Mouse (Mus musculus) small intestine, adult 2 months (tissue): ENCODE data around the gene Hdgf. TPM values are rescaled to one million over a fixed set of nuclear protein-coding genes. Genes with fewer than 3 reads are reported as not detected.

ENCODE experiments used
- H3K27ac ChIP-seq: fragments of 200-500 bp; 2 replicates; pipeline ENCODE4 v1.5.1; 2012; ENCODE audit warnings: low read depth, low read length, control low read depth, inconsistent platforms; ENCODE audit not compliant: insufficient read depth
- H3K27me3 ChIP-seq: fragments of 200-500 bp; 2 replicates; pipeline ENCODE4 v1.6.1; 2012; ENCODE audit warnings: mild to moderate bottlenecking, moderate library complexity, low read length, inconsistent platforms; ENCODE audit not compliant: control insufficient read depth, insufficient read depth
- H3K36me3 ChIP-seq: fragments of 200-500 bp; 2 replicates; pipeline ENCODE4 v1.6.1; 2012; ENCODE audit warnings: mild to moderate bottlenecking, low read length, control low read depth, inconsistent platforms; ENCODE audit not compliant: control insufficient read depth, insufficient read depth
- H3K4me1 ChIP-seq: fragments of 200-500 bp; 2 replicates; pipeline ENCODE4 v1.6.1; 2012; ENCODE audit warnings: low read length, inconsistent platforms, mixed read lengths; ENCODE audit not compliant: control insufficient read depth, insufficient read depth, insufficient read length
- H3K4me3 ChIP-seq: fragments of 200-500 bp; 2 replicates; pipeline ENCODE4 v1.5.1; 2012; ENCODE audit warnings: low read depth, mild to moderate bottlenecking, control low read depth, inconsistent platforms, low read length, moderate library complexity
- CTCF ChIP-seq: fragments of 200-500 bp; IDR thresholded peaks from 2 replicates; pipeline ENCODE4 v1.5.1; 2012; ENCODE audit warnings: low read depth, mild to moderate bottlenecking, control low read depth, inconsistent platforms, low read length, moderate library complexity, mixed read lengths; ENCODE audit not compliant: insufficient replicate concordance, insufficient read length; ENCODE audit errors: extremely low read depth
- POLR2A ChIP-seq: fragments of 200-500 bp; IDR thresholded peaks from 2 replicates; pipeline ENCODE4 v1.6.1; 2012; ENCODE audit warnings: low read depth, mild to moderate bottlenecking, control low read depth, inconsistent platforms, low read length, moderate library complexity
- WGBS: fragments of 180-500 bp; shearing (Covaris S2); methylation state at CpG from one replicate; pipeline ENCODE4 v1.1.7; 2018; 5-methylcytosine and 5-hydroxymethylcytosine counted together
- polyA plus RNA-seq: library from polyadenylated mRNA; depleted of rRNA; stranded (reverse); fragments of >200 nt; gene quantifications from 2 replicates; pipeline ENCODE4 v1.2.3, GENCODE M21; 2012

Hdgf gene
- polyA plus RNA-seq, 1 experiment, result 44.5 TPM

GRCm38 (mm10) chr3:87920270-87920943, 14.3 kb downstream of the Hdgf start:
- Histone ChIP-seq H3K27ac (no peak overlapping the region), H3K36me3 (peaks cover 44% of the 10 kb centered on the region), H3K27me3 (no peaks in the 10 kb centered on the region), H3K4me3 (no peak overlapping the region), H3K4me1 (no peaks in the 10 kb centered on the region; the same call in 1 of the 2 replicates)
- 43% methylated on average over 9 of the region's 9 CpGs for WGBS
- TF ChIP-seq POLR2A (no peak), CTCF (no peak)

- TF ChIP-seq CTCF, result no peak
- TF ChIP-seq POLR2A, result no peak
These were observed 18.9 kb downstream of the Hdgf start for GRCm38 (mm10) chr3:87924996-87925395.

GRCm38 (mm10) chr3:87927452-87927851, 21.3 kb downstream of the Hdgf start:
- Histone ChIP-seq H3K4me1 (peaks cover 9% of the 10 kb centered on the region; the same call in 1 of the 2 replicates), H3K4me3 (no peak overlapping the region), H3K36me3 (peaks cover 48% of the 10 kb centered on the region), H3K27ac (no peak overlapping the region), H3K27me3 (no peaks in the 10 kb centered on the region)
- WGBS, result 86% methylated on average over 5 of the region's 5 CpGs
- TF ChIP-seq POLR2A (no peak), CTCF (no peak)

More at GRCm38 (mm10) chr3:87924996-87925395, 18.9 kb downstream of the Hdgf start:
- Histone ChIP-seq H3K27ac (no peak overlapping the region), H3K36me3 (peaks cover 49% of the 10 kb centered on the region), H3K27me3 (no peaks in the 10 kb centered on the region), H3K4me3 (no peak overlapping the region), H3K4me1 (peaks cover 5% of the 10 kb centered on the region; the same call in 1 of the 2 replicates)
- 86% methylated on average over 7 of the region's 7 CpGs for WGBS

- no peak for TF ChIP-seq CTCF
- no peak for TF ChIP-seq POLR2A
- Histone ChIP-seq H3K27me3 (no peaks in the 10 kb centered on the region), H3K4me3 (peak overlapping the region; percentile 72), H3K4me1 (peaks cover 9% of the 10 kb centered on the region; the same call in 1 of the 2 replicates), H3K36me3 (peaks cover 35% of the 10 kb centered on the region), H3K27ac (peak overlapping the region; percentile 53)
- WGBS, result under 1% methylated on average over 26 of the region's 26 CpGs
These were observed 23.4 kb downstream of the Hdgf start for GRCm38 (mm10) chr3:87929341-87930077.

GRCm38 (mm10) chr3:87930078-87930795, 24.1 kb downstream of the Hdgf start, which contains the start of the genes Isg20l2 and Rrnad1:
TSS of gene Isg20l2 (plus strand) at chr3:87930314.
TSS of gene Rrnad1 (minus strand) at chr3:87930717.
- TF ChIP-seq POLR2A (peak; percentile 63), CTCF (peak; percentile 80)
- H3K27me3 ChIP-seq, result no peaks in the 10 kb centered on the region
- peak within 1 kb of the TSS; percentile 72 for H3K4me3 ChIP-seq
- peaks cover 29% of the 10 kb centered on the region for H3K36me3 ChIP-seq
- peaks cover 12% of the 10 kb centered on the region; the same call in 1 of the 2 replicates for H3K4me1 ChIP-seq
- peak within 1 kb of the TSS; percentile 86 for H3K27ac ChIP-seq
- under 1% methylated on average over 78 of the region's 78 CpGs for WGBS

GRCm38 (mm10) chr3:87934026-87934425, 27.9 kb downstream of the Hdgf start:
- Histone ChIP-seq H3K36me3 (peaks cover 25% of the 10 kb centered on the region), H3K4me3 (no peak overlapping the region), H3K27me3 (no peaks in the 10 kb centered on the region), H3K4me1 (peaks cover 11% of the 10 kb centered on the region), H3K27ac (no peak overlapping the region)
- no peak for TF ChIP-seq POLR2A
- no peak for TF ChIP-seq CTCF
- WGBS, result 59% methylated on average over 5 of the region's 5 CpGs
